Mouse (Mus musculus) leukemia stem cell, adult 10-12 weeks (primary cell): Measurements from ENCODE around the gene Frmd6. TPM values are rescaled to one million over a fixed set of nuclear protein-coding genes. Genes with fewer than 3 reads are reported as not detected.

Source experiments
- polyA plus RNA-seq: library from polyadenylated mRNA; stranded (reverse); fragments of >175 nt; gene quantifications from 2 replicates; pipeline ENCODE4 v1.2.3, GENCODE M21; 2012; ENCODE audit warnings: low replicate concordance

Frmd6 gene
- polyA plus RNA-seq: 6.0 and 7.4 TPM in 2 replicates

GRCm38 (mm10) chr12:70824729-70825650 lies at the start of gene Frmd6:
Gene Frmd6 (plus strand): TSS chr12:70825514.

GRCm38 (mm10) chr12:70937571-70938384 lies 112.5 kb downstream of the Frmd6 start, which contains the start of gene Actr10:
Gene Actr10 (plus strand): TSS chr12:70937857.

Other genes with a start within 250 kb of the Frmd6 start
- 0.77 and 5.3 TPM in 2 replicates for gene Actr10, start 112.3 kb downstream of the Frmd6 start, polyA plus RNA-seq
- 1.0 and 14.2 TPM in 2 replicates for gene Psma3, start 149.1 kb downstream of the Frmd6 start, polyA plus RNA-seq
- gene Arid4a, start 190.5 kb downstream of the Frmd6 start, polyA plus RNA-seq: 5.6 and 6.0 TPM in 2 replicates